Mouse (Mus musculus): ENCODE data around the gene Rxrg.

Gene Rxrg

DNA sequence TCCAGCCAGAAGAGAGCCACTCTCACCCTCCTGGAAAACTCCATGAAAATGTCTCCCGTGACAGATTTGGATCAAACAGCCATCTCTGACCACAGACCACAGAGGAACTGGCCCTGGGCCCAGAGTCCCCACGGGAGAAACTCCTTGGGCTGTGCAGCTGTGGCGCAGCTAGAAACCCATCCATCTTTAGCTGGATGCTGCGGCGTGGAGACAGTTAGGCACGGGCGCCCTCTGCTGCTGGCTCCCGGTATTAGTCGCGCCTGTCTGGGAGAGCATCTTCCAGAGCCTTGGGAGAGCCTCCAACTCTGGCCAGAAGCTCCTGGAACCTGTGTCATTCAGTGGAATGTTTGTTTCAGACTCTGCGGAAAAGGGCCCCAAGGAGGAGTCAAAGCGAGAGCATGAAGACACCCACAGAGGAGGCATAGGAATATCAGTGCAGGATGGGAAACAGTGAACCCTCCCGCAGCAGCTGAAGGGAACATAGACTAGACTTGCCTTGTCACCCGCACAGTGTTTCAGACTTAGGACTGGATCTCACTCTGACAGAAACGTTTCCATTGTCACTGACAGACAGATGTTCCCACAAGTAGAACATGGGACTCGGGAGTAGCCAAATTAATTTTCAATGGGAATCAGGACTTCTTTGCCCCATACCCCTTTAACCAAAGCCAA is 46.8 kb downstream of the Rxrg start:
- peak in 1 of 2 experiments; percentile 14 for DNase-seq (ENCODE audit: low spot score in 2 of 2)

DNA sequence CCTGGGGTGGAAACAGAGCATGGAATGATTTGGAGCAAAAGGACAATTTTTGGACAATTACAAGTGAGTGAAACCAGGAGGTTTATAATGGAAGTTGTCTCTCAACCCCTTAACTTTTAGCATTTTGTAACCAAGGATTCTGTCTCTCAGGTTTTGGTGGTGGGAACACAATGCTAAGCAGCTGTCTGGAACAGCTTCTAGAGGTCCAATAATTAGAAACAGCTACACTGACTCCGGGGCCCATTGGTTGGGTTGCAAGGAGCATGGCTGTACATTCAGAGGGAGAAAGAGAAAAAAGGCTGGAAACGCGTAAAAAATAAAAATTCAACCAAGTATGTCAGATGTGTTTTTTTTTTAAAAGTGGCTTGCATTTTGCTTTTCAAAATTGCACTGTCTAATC is 50.5 kb downstream of the Rxrg start:
- DNase-seq (ENCODE audit: low spot score in 2 of 2) = no peak

DNA sequence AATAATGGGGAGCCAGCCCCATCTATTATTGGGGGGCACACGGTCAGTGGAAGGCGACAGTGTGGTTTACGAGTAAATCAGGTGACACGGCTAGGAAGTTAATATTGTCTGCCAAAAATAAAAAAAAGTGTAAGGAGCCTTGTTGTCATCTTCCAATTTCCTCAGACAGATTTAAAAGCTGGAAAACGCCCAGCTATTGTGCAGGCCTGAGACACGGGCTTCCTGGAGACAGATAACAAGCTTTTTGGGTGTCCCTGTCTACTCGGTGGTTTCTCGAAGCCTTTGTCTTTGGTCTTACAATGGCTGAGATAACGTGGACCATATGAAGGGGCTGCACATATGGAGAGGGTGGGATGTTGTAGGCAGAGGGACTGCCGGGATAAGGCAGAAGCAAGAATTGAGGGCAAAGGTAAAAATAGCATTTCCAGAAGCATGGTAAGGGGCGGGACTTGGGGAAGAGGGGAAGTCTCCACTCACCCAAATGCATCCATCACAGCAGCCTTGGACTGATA is 51.0 kb downstream of the Rxrg start:
- no peak for DNase-seq (ENCODE audit: low spot score in 2 of 2)

DNA sequence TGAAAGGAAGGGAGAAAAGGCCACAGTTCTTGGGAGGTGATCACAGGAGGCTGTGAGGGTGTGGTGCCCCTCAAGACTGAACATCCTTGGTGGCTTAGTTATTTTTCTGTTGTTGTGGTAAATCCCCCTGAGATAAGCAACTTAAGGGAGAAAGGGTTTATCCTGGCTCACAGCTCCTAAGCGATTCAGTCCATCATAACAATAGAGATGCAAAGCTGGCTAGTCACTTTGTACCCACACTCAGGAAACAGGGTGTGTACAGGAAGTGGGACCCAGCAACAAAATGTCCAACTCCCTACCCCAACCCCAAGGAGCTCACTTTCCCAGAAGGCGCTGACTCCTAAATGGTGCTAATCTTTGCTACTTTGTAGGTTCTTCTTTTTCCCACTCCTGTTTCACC is 54.2 kb downstream of the Rxrg start:
- DNase-seq (ENCODE audit: low spot score in 2 of 2) = no peak

DNA sequence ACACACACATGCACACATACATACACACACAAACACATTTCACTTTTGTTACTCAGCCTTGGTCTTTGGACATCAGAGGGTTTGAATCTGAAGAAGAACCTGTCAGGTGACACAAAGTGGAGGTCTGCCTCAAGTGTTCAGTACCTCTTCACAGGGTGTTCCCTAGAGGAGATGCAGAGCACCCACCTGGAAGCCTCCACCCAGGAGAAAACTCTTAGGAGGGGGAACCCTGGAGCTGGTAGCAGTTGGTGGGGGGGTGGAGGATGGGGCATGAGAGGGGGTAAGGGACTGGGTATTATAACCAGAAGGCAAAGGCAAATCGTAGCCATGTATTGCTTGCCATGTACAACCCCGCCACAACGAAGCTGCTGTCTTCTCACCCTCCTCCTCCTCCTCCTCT is 60.9 kb downstream of the Rxrg start:
- no peak for DNase-seq (ENCODE audit: low spot score in 2 of 2)

DNA sequence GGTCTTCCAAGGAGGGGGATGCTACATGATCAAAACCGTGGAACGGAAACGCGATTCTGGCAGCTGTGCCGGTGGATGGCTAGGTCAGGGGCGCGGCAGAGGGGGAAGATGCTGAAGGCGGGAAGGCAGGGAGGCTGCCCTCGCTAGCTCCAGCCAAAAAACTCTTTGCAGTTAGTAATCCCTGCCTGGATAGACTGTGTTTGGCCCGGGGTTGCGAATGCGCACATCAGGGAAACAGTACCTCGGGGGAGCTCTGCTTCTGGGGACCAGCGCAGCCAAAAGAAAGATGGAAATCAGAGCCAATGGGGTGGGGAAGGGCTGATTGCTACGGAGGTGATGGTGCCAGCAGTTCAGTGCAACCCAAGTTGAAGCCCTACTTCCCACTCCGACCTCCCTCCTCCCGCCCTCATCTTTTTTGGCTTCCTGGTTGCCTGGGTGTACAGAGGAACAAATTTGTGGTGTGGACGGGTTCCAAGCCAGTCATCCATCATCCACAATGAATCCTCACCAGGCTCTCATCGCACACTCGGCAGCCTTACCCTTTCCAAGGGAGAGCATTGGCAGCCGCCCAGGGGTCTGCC is 62.4 kb downstream of the Rxrg start:
- no peak for DNase-seq (ENCODE audit: low spot score in 2 of 2)

DNA sequence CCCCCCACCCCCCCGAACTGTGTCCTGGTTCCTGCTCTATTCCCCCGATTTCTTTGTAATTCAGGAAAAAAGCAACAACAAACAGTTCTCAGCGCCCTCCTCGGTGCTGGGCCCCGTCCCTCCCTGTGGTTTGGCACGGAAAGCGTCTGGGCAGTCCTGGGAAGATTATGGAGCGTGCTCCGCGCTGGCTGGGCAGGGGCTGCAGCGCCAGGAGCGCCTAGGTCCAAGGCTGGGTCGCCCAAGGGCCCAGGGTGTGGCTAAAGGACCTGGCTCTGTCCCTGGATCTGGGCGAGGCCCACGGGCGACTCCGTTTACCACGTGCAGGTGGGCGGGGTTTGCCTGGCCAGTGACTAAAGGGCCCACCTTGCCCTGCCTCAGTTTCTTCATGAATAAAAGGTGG is 62.9 kb downstream of the Rxrg start:
- no peak for DNase-seq (ENCODE audit: low spot score in 2 of 2)

DNA sequence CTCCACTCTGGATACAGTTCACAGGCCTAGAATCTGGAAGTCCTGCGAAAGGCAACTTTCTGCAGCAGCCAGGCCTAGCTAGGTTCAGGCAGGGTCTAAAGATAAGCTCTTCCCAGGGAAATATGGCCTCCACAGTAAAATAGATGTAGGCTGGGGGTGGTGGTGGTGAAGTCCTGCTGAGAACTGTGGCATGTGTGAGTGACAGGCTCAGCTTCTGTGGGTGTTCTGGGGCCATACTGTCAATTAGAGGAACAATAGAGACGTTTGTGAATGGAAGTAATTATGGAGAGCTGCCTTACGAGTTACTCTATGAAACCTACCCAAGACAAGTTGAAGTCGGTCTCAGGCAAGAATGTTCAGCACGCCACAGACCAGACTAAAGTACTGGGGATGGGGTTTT is 65.0 kb downstream of the Rxrg start:
- no peak for DNase-seq (ENCODE audit: low spot score in 2 of 2)

DNA sequence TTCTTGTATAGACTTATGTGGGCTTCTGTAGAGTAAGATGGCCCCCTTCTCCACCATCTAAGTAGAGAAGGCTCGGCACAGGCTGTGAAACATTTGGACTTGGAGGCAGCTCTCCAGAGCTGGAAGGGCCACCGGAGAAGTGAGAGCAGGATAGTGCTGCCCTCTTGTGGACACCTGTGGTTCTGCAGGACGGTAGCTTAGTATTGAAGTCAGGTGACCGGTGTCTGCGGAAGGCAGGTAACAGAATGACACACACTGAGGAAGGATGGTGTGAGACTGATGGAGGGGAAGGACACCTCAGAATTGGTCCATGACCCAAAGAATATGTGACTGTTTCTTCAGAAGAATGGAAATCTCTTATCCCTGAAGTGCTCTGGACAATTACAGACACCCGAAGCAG is 71.6 kb downstream of the Rxrg start:
- peak in 1 of 2 experiments; percentile 4 for DNase-seq (ENCODE audit: low spot score in 2 of 2)

DNA sequence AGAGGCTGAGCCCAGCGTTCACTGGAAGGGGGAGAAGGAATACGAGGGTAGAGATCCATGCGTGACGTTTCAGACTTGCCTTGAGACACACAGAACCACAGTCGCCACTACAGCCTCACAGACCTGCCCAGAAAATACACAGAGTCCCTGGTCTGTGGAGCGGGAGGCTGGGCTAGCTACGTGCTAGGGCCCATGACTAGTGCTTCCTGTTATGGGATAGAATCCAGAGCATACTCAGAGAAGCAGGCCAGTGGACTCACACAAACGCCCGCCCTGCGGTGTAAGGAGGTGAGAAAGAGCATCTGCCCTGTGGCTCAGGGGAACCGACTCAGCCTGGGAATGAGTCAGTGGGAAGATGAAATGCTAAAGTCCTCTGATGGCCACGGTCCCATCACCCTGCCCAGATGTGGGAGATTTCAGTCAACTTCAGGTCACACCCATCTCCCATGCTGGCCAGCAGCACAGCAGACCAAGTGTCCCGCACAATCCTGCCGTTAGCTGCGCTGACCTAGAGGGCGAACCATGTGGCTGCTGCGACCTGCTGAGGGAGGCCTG is 74.3 kb downstream of the Rxrg start:
- no peak for DNase-seq (ENCODE audit: low spot score in 2 of 2)

DNA sequence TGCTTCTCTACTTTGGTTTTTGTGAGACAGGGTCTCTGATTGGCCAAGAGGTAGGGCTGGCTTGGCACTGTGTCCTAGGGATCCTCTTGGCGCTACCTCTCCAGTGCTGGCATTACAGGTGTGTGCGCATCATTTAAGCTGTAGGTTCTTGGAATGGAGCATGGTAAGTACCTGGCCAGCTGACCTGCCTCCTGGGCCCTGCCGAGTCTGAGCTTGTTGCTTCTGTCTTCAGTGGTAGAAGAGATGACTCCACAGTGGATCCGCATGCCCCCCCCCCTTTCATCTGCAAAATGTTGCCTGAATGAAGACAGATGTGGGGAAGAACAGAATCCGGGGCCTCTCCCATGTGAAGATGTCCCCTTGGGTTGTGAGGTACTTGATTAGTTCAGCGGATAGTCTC is 80.9 kb downstream of the Rxrg start:
- DNase-seq (ENCODE audit: low spot score in 2 of 2) = no peak

DNA sequence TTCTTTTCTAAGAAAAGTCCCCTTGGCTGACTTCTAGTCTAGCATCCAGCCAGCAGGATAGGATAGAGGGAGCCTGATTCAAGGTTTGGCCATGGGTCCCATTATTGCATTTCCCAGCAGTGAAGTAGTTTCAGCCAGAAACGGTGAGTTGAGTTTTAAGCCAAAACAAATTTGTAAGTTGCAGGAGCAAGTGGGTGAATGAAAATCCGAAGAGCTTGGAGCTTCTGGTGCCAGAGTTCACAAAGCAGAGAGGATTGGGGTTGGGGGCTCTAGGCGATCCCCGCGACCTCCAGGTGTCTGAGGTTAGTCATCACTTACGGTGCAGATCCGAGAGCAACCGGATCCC is 89.8 kb downstream of the Rxrg start:
- DNase-seq (ENCODE audit: low spot score in 2 of 2) = no peak

DNA sequence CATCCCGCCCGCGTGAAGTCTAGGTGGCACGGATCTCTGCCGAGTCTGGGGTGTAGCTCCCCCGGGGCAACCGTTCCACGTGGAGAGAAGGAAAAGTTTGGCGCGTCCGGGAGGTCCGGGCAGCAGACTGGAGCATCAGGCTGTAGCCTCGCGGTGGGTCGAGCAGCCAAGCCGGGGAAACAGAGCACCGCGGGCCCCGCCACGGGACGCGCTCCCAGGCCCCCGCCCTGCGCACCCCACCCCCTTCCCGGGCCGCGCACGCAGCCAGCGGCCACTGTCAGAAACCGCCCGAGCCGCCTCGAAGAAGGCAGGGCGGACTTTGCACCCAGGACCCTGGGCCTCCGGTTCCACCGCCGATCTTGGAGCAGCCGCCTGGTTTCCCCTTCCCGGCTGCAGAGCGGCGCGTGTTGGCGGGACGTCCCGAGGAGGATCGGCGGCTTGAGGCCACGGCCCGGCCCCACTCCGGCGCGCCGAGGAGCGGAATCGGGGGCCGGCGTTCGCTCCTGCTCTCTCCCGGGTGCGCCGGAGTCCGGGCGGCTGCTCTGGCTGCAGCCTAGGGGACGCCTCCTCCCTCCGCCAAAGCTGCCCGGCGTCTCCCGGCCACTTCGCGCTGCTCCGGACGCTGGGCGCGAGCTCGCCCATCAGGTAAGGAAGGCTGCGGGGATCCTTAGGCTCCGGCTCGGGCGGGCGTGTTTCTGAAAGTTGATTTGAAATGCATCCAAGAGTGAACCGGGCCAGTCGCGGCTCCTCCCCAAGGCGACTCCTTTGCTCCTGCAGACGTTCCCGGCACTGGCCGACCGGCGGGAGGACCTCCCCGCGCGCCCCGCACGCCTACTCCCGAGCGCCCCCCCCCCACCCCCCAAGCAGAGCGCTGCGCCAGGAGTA is 90.4 kb downstream of the Rxrg start:
- no peak for DNase-seq (ENCODE audit: low spot score in 2 of 2)

DNA sequence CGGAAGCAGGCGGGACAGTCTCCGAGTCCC is 90.9 kb downstream of the Rxrg start, which contains the start of gene Lmx1a:
Gene Lmx1a (plus strand): TSS at position 6 of the 30 bp plus-strand sequence.
- no peak for DNase-seq (ENCODE audit: low spot score in 2 of 2)

Data from spleen, postnatal 36 days (tissue).